Mouse (Mus musculus): ENCODE measurements around the gene Frmd4a. TPM values are rescaled to one million over a fixed set of nuclear protein-coding genes. Genes with fewer than 3 reads are reported as not detected.
A peak's percentile ranks its signal among the peaks of the same experiment; 100 is the strongest.

Frmd4a gene
- polyA plus RNA-seq, 1 experiment from 2014 or later: 56.0 TPM

DNA sequence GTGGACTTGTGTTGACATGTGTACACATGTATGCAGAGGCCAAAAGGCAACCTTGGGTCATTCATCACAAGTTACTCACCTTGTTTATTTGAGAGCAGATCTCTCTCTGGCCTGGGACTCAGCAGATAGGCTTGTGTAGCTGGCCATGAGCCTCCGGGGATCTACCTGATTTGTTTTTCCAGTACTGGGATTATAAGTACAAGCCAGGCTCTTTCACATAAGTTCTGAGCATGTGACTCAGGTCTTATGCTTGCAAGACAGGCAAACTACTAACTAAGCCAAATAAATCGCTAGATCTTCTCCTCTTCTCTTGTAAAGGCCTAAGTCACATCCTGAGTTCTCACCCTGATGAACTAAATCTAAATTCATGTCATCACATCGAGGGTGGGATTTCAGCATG, 361.3 kb downstream of the Frmd4a start:
- no peak overlapping the region for H3K9ac ChIP-seq (ENCODE audit: low read depth, low read length)
- H3K9me3 ChIP-seq (replicated peaks; ENCODE audit: control insufficient read depth, low read length, poor library complexity, severe bottlenecking): no peaks in the 10 kb centered on the region
- no peaks in the 10 kb centered on the region for H3K36me3 ChIP-seq (ENCODE audit: control insufficient read depth, insufficient read depth, low read length)
- H3K4me2 ChIP-seq (ENCODE audit: low read length): no peak overlapping the region
- WGBS: 91% methylated on average over 3 of the region's 3 CpGs
- no peaks in the 10 kb centered on the region for H3K4me1 ChIP-seq (ENCODE audit: control insufficient read depth, insufficient read depth, low read length)
- H3K27me3 ChIP-seq (ENCODE audit: control insufficient read depth, insufficient read depth, low read depth, low read length): no peaks in the 10 kb centered on the region
- H3K4me3 ChIP-seq (ENCODE audit: low read depth, low read length): no peak overlapping the region
- no peak overlapping the region for H3K27ac ChIP-seq (ENCODE audit: low read length)
- no peak for ATAC-seq

DNA sequence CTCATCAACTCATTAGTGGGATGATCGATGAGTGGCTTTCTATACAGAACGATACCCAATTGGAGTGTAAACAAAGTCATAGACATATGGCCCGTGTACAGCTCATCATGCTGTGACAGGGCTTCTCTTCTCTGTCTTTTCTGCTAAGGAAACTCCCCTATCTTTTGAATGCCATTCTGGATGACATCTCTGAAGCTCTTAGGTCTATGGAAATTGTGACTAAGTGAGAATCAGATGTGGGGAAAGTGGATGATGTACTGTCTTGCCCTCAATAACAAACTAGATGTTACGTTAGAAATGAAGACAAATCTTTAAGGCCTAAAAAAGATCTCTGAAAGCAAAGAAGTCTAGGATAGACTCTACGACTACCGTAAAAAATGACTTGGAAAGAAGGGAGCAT, 362.9 kb downstream of the Frmd4a start:
- no peaks in the 10 kb centered on the region for H3K4me1 ChIP-seq (ENCODE audit: control insufficient read depth, insufficient read depth, low read length)

DNA sequence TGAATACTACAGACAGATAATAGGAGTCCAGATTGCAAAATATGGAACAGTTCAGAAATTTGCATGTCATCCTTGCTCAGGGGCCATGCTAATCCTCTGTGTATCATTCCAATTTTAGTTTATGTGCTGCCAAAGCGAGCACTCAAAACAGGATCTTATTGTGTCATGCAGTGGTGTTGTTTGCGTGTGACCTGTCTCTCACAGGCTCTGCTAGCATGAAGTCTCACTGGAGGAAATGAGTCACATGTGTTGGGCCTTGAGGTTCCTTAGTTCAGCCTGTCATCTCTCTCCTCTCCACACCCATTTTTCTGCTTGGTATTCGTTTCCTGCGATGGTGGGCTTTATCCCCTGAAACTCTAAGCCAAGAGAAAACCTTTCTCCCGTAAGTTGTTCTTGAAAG, 363.4 kb downstream of the Frmd4a start:
- no peaks in the 10 kb centered on the region for H3K36me3 ChIP-seq (ENCODE audit: control insufficient read depth, insufficient read depth, low read length)
- no peak overlapping the region for H3K9ac ChIP-seq (ENCODE audit: low read depth, low read length)
- no peak overlapping the region for H3K4me3 ChIP-seq (ENCODE audit: low read depth, low read length)
- no peak overlapping the region for H3K27ac ChIP-seq (ENCODE audit: low read length)
- WGBS: 89% methylated on average over 5 of the region's 5 CpGs
- H3K4me2 ChIP-seq (ENCODE audit: low read length): no peak overlapping the region
- H3K9me3 ChIP-seq (replicated peaks; ENCODE audit: control insufficient read depth, low read length, poor library complexity, severe bottlenecking): no peaks in the 10 kb centered on the region
- H3K4me1 ChIP-seq (ENCODE audit: control insufficient read depth, insufficient read depth, low read length): no peaks in the 10 kb centered on the region
- no peak for ATAC-seq
- H3K27me3 ChIP-seq (ENCODE audit: control insufficient read depth, insufficient read depth, low read depth, low read length): no peaks in the 10 kb centered on the region

More for the DNA sequence above, 362.9 kb downstream of the Frmd4a start:
- no peak for ATAC-seq
- Histone ChIP-seq H3K36me3 (ENCODE audit: control insufficient read depth, insufficient read depth, low read length) (no peaks in the 10 kb centered on the region), H3K9ac (ENCODE audit: low read depth, low read length) (no peak overlapping the region), H3K4me2 (ENCODE audit: low read length) (no peak overlapping the region), H3K27ac (ENCODE audit: low read length) (no peak overlapping the region), H3K27me3 (ENCODE audit: control insufficient read depth, insufficient read depth, low read depth, low read length) (no peaks in the 10 kb centered on the region), H3K9me3 (replicated peaks; ENCODE audit: control insufficient read depth, low read length, poor library complexity, severe bottlenecking) (no peaks in the 10 kb centered on the region), H3K4me3 (ENCODE audit: low read depth, low read length) (no peak overlapping the region)
- WGBS: 93% methylated on average over 6 of the region's 6 CpGs

GRCm38 (mm10) chr2:4386468-4386867, 369.0 kb downstream of the Frmd4a start:
- Histone ChIP-seq H3K27me3 (ENCODE audit: control insufficient read depth, insufficient read depth, low read depth, low read length) (no peaks in the 10 kb centered on the region), H3K9me3 (replicated peaks; ENCODE audit: control insufficient read depth, low read length, poor library complexity, severe bottlenecking) (no peaks in the 10 kb centered on the region), H3K4me3 (ENCODE audit: low read depth, low read length) (no peak overlapping the region), H3K9ac (ENCODE audit: low read depth, low read length) (no peak overlapping the region), H3K27ac (ENCODE audit: low read length) (no peak overlapping the region), H3K4me2 (ENCODE audit: low read length) (no peak overlapping the region), H3K36me3 (ENCODE audit: control insufficient read depth, insufficient read depth, low read length) (no peaks in the 10 kb centered on the region), H3K4me1 (ENCODE audit: control insufficient read depth, insufficient read depth, low read length) (peaks cover 7% of the 10 kb centered on the region)
- no peak for ATAC-seq
- WGBS: 22% methylated on average over 6 of the region's 6 CpGs

DNA sequence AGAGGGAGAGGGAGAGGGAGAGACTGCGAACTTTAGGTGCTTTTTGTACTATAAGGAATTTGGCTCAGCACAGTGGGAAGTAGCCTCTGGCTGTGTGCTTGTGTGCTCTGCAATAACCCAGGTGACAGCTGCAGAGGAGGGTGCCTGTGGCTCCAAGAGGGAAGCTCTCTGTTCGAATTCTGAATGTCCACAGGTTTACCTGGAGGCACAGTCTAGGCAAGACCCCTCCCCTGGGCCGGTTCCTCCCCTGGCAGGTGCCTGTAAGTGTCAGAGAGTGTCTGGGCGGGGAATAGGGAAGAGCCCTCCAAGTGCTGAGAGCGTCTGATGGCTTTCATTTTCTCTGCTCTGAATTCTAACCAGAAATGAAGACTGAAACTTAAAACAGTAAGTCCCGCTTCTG, 371.8 kb downstream of the Frmd4a start:
- H3K27ac ChIP-seq (ENCODE audit: low read length): 0 out of 2 replicates have a peak overlapping the region, but pooled peaks have one; percentile 10
- no peak overlapping the region for H3K4me2 ChIP-seq (ENCODE audit: low read length)
- H3K4me3 ChIP-seq (ENCODE audit: low read depth, low read length): no peak overlapping the region
- ATAC-seq: 0 out of 2 replicates have a peak, but pooled peaks have one; percentile 29
- H3K4me1 ChIP-seq (ENCODE audit: control insufficient read depth, insufficient read depth, low read length): peaks cover 7% of the 10 kb centered on the region
- 16% methylated on average over 6 of the region's 6 CpGs for WGBS
- H3K9me3 ChIP-seq (replicated peaks; ENCODE audit: control insufficient read depth, low read length, poor library complexity, severe bottlenecking): no peaks in the 10 kb centered on the region
- H3K27me3 ChIP-seq (ENCODE audit: control insufficient read depth, insufficient read depth, low read depth, low read length): no peaks in the 10 kb centered on the region
- H3K9ac ChIP-seq (ENCODE audit: low read depth, low read length): no peak overlapping the region
- H3K36me3 ChIP-seq (ENCODE audit: control insufficient read depth, insufficient read depth, low read length): no peaks in the 10 kb centered on the region

- no peak overlapping the region for H3K4me3 ChIP-seq (ENCODE audit: low read depth, low read length)
- H3K4me1 ChIP-seq (ENCODE audit: control insufficient read depth, insufficient read depth, low read length): peaks cover 7% of the 10 kb centered on the region
- no peaks in the 10 kb centered on the region for H3K27me3 ChIP-seq (ENCODE audit: control insufficient read depth, insufficient read depth, low read depth, low read length)
- 85% methylated on average over 4 of the region's 4 CpGs for WGBS
- no peak for ATAC-seq
- no peaks in the 10 kb centered on the region for H3K9me3 ChIP-seq (replicated peaks; ENCODE audit: control insufficient read depth, low read length, poor library complexity, severe bottlenecking)
- H3K36me3 ChIP-seq (ENCODE audit: control insufficient read depth, insufficient read depth, low read length): no peaks in the 10 kb centered on the region
- no peak overlapping the region for H3K4me2 ChIP-seq (ENCODE audit: low read length)
- H3K27ac ChIP-seq (ENCODE audit: low read length): no peak overlapping the region
- H3K9ac ChIP-seq (ENCODE audit: low read depth, low read length): no peak overlapping the region
Measured at GRCm38 (mm10) chr2:4391091-4391490, 373.6 kb downstream of the Frmd4a start.

DNA sequence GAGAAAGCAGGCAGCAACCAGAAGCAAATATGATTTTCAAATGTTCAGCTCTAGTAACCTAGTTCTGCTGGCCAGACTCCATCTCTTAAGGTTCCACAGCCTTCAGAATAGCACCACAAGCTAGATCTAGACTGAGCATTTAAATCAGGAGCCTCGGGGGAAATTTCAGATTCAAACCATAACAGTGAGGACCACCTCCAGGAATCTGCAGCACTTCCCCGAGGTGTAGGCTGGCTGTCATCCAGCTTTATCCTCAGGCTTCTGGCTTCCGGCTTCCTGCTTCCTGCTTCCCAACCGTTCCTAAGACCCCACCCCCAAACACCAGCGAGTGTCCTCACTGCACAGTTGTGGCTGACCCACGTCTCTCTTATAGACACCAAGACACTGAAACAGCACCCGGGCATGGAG, 374.2 kb downstream of the Frmd4a start:
- no peak overlapping the region for H3K27ac ChIP-seq (ENCODE audit: low read length)
- H3K4me1 ChIP-seq (ENCODE audit: control insufficient read depth, insufficient read depth, low read length): peaks cover 5% of the 10 kb centered on the region
- no peak overlapping the region for H3K9ac ChIP-seq (ENCODE audit: low read depth, low read length)
- H3K27me3 ChIP-seq (ENCODE audit: control insufficient read depth, insufficient read depth, low read depth, low read length): no peaks in the 10 kb centered on the region
- ATAC-seq: no peak
- no peaks in the 10 kb centered on the region for H3K9me3 ChIP-seq (replicated peaks; ENCODE audit: control insufficient read depth, low read length, poor library complexity, severe bottlenecking)
- WGBS: 53% methylated on average over 7 of the region's 7 CpGs
- no peak overlapping the region for H3K4me3 ChIP-seq (ENCODE audit: low read depth, low read length)
- no peak overlapping the region for H3K4me2 ChIP-seq (ENCODE audit: low read length)
- H3K36me3 ChIP-seq (ENCODE audit: control insufficient read depth, insufficient read depth, low read length): no peaks in the 10 kb centered on the region

GRCm38 (mm10) chr2:4393046-4393445, 375.5 kb downstream of the Frmd4a start:
- no peaks in the 10 kb centered on the region for H3K9me3 ChIP-seq (replicated peaks; ENCODE audit: control insufficient read depth, low read length, poor library complexity, severe bottlenecking)
- H3K27ac ChIP-seq (ENCODE audit: low read length): no peak overlapping the region
- H3K4me2 ChIP-seq (ENCODE audit: low read length): no peak overlapping the region
- no peaks in the 10 kb centered on the region for H3K27me3 ChIP-seq (ENCODE audit: control insufficient read depth, insufficient read depth, low read depth, low read length)
- peaks cover 5% of the 10 kb centered on the region for H3K4me1 ChIP-seq (ENCODE audit: control insufficient read depth, insufficient read depth, low read length)
- no peak overlapping the region for H3K9ac ChIP-seq (ENCODE audit: low read depth, low read length)
- WGBS: 90% methylated on average over 4 of the region's 4 CpGs
- no peak for ATAC-seq
- no peaks in the 10 kb centered on the region for H3K36me3 ChIP-seq (ENCODE audit: control insufficient read depth, insufficient read depth, low read length)
- no peak overlapping the region for H3K4me3 ChIP-seq (ENCODE audit: low read depth, low read length)

- Histone ChIP-seq H3K4me2 (ENCODE audit: low read length) (no peak overlapping the region), H3K9ac (ENCODE audit: low read depth, low read length) (no peak overlapping the region), H3K27me3 (ENCODE audit: control insufficient read depth, insufficient read depth, low read depth, low read length) (no peaks in the 10 kb centered on the region), H3K4me1 (ENCODE audit: control insufficient read depth, insufficient read depth, low read length) (peaks cover under 1% of the 10 kb centered on the region; the same call in 1 of the 2 replicates), H3K36me3 (ENCODE audit: control insufficient read depth, insufficient read depth, low read length) (no peaks in the 10 kb centered on the region), H3K27ac (ENCODE audit: low read length) (no peak overlapping the region), H3K4me3 (ENCODE audit: low read depth, low read length) (no peak overlapping the region), H3K9me3 (replicated peaks; ENCODE audit: control insufficient read depth, low read length, poor library complexity, severe bottlenecking) (no peaks in the 10 kb centered on the region)
- no peak for ATAC-seq
- WGBS: 86% methylated on average over 7 of the region's 7 CpGs
Measured at GRCm38 (mm10) chr2:4394641-4395040, 377.1 kb downstream of the Frmd4a start.

Data from midbrain, embryonic 16.5 days (tissue).